Mouse (Mus musculus) embryo, embryonic 11 days (tissue): ENCODE results near the gene Zfp775.
A peak's percentile ranks its signal among the peaks of the same experiment; 100 is the strongest.

Source experiments
- DNase-seq: peaks from one replicate; pipeline ENCODE4 v3.0.0-alpha.2; 2015

Gene Zfp775

DNA sequence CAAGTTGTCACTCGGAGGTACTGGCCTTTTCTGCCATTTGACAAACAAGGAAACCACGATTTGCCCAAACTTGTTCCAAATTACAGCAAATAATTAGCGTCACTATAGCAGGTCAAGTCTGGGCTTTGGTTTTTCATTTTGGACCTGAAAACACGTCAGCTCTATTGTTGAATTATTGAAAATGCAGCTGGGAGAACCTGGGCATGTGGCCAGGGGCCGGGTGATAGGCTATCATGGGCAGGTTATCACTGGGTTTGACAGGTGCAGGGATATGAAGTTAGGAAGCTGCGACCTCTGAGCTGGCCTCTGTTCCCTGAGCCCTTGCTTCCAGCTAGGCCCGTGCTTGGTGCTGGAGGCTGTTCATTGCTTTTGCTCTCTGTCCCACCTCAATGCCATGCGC, 29.0 kb downstream of the Zfp775 start:
- no peak for DNase-seq

- DNase-seq = no peak
These were observed 33.2 kb downstream of the Zfp775 start for GRCm38 (mm10) chr6:48635105-48635504.

- DNase-seq = peak; percentile 41
These were observed 34.7 kb downstream of the Zfp775 start for GRCm38 (mm10) chr6:48636515-48636914.

DNA sequence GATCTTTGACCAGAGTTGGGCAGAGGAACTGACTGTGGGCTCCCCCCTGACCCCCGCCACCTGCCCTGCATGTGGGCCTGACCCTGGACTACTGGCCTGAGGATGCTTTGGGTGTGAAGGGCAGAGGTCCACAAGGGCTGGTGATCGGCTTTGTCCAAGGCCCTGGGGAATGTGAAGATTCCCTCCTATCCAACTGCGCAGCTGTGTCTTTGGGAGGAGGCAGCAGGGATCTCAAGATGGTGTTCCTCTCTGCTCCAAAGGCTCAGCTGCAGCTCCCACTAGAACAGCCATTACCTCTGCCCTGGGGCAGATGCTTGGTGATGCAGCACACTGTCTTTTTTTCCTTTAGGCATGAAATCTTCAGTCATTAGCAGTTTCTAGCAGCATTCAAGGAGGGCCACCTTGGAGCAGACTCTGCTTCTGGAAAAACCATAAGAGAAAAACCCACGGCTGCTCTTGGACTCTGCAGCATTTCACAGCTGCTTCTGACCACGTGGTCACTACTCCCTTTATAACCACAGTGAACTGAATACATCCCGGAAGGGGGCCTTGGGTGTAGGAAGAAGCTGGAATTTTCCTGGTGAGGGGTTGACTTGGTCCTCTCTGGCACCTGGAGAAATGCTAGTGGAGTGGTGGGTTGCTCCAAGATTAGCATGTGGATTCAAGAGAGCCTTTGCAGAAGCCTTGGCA, 36.1 kb downstream of the Zfp775 start:
- DNase-seq = no peak

DNA sequence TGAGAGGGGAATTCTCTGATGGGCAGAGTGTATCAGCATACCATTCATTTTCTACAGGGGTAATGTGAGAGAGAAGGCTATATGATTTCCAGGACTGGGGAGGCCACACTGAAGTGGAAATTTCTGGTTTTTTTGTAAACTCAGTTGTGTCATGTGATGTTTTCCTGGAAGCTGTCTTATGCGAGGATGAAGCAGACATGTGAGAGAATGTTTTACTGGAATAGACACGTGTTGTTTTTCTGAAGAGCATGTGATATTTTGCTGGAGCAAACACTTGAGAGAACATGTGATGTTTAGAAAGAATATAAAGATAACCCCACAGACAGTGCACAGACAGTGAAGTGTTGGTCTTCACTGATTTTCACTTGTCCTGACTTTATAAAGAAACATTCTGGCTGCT, 36.7 kb downstream of the Zfp775 start:
- no peak for DNase-seq

DNA sequence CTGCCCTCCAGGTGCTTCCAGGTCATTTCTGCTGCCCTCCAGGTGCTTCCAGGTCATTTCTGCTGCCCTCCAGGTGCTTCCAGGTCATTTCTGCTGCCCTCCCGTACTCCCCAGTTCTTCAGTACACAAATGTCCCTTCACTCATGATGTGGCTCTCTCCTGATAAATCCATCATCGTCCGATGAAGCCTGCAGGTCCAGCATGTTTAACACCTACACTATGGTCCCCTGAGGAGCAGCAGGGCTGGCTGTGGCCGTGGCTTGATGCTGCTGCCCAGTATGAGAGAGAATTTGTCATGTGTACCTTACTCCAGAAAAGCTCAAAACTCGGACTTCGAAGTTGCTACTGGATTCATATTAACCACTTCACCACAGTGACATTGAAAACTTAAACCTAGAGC, 39.5 kb downstream of the Zfp775 start:
- no peak for DNase-seq

DNA sequence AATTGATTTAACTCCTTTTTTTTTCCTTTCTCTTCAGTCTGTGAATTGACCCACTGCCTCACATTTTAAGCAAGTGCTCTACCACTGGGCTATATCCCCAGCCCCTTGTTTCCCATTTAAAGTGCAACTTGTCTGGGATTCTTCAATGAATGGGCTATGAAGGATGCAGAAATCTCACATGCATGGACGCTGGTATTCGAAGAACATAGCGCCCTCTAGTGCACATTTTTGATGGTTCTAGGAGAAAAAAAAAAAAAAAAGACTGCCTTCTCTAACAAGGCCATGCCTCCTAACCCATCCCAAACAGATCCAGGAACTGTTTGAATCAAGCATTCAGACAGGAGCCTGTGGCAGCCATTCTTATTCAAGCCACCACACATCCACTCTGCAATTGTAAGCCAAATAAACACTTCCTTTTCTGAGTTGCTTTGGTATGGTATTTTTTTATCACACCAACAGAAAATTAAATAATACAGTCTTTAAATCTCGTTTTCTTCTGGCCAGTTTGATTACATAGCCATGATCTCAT, 41.0 kb downstream of the Zfp775 start:
- peak; percentile 88 for DNase-seq

GRCm38 (mm10) chr6:48645660-48646308, 43.9 kb downstream of the Zfp775 start:
- DNase-seq = peak; percentile 82

GRCm38 (mm10) chr6:48646309-48646690, 44.4 kb downstream of the Zfp775 start:
- DNase-seq = no peak

DNA sequence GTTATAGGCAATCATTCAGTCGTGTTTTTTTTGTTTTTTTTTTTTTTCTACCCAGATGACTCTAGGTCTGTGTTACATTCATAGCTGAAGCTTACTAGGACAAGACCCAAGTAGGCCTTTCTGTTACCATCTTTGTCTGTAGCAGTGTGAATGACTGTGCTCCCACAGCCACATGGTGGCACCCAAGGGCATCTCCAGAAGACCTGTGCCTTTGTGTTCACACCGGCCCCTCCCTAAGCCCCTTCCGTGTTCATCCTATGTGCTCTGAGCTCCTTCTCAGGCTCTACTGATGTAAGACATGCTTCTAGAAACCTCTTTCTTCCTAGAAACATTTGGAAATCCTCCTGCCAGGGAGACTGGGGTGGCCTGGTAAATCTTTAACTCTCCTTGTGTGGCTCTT, 45.1 kb downstream of the Zfp775 start, which contains the start of gene Gimap8:
Gene Gimap8, plus strand, starts transcription at position 240 of the 400 bp plus-strand sequence.
- DNase-seq = peak; percentile 39

DNA sequence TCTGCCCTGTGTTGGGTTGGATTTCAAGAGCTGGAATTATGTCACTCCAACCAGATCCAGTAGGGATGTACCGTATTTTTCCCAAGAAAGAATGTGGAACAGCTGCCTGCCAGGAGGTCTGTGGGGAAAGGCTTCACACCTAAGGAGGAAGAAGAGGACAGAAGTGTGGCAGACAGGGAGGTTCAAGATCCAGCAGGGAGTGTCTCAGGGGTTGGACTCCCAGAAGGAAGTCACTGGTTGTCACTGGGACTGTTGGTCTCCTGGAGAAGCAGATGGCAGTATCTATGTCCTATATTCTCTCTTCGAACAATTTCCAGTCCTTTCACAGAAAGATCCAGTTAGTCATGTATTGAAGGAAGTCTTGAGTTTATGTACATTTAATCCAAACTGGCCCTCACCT, 45.7 kb downstream of the Zfp775 start:
- no peak for DNase-seq

DNA sequence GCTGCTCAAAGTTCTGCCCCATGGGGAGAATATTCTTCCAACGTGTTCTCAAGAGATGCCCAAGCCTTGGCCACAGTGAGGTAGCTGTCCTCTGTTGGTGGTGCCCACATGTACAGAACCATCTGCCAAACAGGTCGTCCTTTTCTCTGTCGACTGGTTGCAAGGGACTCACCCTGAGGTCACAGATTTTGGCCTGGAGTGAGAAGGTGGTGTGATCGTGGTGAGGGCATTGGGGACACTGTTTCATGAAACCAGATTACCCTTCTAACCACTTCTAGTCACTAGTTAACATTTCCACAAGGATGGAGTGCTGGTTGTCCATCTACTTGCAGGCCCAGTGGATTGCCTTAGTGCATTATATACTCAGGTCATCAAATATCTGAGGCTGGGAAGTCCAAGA, 46.9 kb downstream of the Zfp775 start:
- DNase-seq = no peak

DNA sequence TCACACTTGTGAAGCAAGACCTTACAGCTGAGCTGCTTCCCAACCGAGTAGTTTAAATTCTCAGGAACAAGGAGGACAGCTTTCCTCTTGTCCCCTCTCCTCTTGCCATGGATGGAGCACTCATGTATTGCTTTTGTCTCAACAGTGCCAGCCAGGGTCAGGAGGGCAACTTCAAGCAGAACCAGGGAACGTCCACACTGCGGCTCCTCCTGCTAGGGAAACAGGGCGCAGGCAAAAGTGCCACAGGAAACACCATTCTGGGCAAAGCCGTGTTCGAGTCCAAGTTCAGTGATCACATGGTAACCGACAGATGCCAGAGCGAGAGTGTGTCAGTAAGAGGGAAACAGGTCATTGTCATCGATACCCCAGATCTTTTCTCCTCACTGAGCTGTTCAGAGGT, 48.2 kb downstream of the Zfp775 start:
- DNase-seq = no peak

GRCm38 (mm10) chr6:48658721-48659120, 56.9 kb downstream of the Zfp775 start:
- no peak for DNase-seq

DNA sequence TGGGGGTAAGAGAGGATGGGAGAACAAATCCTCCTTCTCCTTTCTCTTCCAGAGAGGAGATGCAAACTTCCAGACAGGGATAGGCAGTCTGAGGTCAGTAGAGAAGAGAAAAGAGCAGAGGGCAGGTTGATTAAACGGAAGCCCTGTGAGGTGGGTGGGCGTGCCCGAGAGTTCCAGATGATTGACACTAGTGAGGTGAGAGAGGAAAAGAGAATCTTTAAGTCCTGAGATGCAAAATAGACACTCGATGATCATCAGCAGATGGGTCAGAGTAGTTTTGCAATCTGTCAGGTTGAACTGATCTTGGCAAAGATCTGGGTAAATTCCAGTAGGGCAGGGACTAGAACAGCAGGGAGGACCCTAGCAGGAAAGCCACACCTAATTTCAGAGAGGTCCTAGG, 62.9 kb downstream of the Zfp775 start:
- no peak for DNase-seq

- no peak for DNase-seq
These were observed 63.6 kb downstream of the Zfp775 start for GRCm38 (mm10) chr6:48665471-48665870.

DNA sequence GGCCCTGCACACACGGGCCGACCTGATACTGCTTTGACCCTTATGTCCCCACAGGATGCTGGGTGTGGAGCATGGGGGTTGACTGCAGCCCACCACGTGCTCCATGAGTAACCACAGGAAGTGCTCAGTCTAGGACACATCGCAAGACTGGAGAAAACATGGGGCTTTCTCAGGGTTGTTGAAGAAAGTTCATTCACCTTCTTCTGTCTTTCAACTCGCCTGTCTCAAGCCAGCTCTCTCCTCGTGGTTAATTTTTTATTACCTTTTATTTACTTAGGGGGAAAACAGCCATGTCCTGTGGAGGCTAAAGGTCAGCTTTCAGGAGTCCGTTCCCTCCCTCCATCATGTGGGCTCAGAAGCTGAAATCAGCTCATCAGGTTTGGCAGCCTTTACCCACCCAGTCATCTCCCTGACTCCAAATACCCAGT, 64.3 kb downstream of the Zfp775 start:
- no peak for DNase-seq

DNA sequence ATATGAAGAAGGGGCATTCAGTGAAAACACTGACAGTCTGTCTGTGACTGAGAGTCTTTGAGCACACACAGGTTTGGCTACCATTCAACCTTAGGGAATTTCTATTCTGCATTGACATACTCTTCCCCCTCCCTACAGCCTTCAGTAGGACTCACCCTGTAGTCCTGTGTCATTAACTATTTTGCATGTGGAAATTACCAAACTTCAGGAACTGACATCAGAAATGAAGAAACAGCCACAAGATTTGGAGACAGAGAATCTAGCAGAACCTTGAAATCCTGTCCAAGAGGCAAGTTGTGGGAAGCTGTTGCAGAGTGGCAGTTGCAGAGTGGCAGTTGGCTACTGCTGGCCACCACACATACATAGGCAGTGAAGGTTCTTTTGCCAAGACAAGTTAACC, 66.2 kb downstream of the Zfp775 start:
- no peak for DNase-seq

DNA sequence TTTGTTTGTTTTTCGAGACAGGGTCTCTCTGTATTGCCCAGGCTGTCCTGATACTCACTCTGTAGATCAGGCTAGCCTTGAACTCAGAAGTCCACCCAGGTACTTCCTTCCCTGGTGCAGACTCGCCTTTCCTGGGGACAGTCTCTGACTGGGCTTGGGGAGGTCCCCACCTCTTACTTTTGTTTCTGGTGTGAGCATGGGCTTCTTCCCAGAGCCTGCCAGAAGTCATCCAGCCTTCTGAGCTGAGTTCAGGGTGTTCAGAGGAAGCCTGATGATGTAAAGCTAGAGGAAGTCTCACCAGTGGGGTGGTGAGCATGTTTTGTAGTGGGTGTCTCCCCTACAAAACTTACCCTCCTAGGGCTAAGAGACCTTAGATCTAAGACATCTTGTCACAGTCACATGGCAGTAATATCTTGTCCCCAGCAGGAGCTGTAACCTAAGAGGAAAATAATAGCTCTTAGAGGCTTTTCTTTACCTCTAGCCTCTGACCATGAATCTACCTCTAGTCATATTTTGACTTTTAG, 67.6 kb downstream of the Zfp775 start:
- DNase-seq = no peak
